Mouse (Mus musculus) left cerebral cortex, adult 8-10 months (tissue): Measurements from ENCODE around the gene Srl. TPM values are rescaled to one million over a fixed set of nuclear protein-coding genes. Genes with fewer than 3 reads are reported as not detected.
A peak's percentile ranks its signal among the peaks of the same experiment; 100 is the strongest.
"Not testable (repeated sequence)": the region's sequence is repeated elsewhere in the genome, so short reads cannot be mapped to it uniquely, and the experiment has no call there.

ENCODE experiments used
- DNase-seq, 2 experiments: peaks; one replicate each; pipeline ENCODE4 v3.0.0; 2022; ENCODE audit warnings: low spot score in 2 of 2
- total RNA-seq, 4 experiments: library from RNA; stranded (reverse); gene quantifications; 2 replicates each; pipeline ENCODE4 v1.2.4; 2022

Srl gene
- total RNA-seq, 4 experiments from 2014 or later = 3.6 to 7.4 (median 5.1) TPM

DNA sequence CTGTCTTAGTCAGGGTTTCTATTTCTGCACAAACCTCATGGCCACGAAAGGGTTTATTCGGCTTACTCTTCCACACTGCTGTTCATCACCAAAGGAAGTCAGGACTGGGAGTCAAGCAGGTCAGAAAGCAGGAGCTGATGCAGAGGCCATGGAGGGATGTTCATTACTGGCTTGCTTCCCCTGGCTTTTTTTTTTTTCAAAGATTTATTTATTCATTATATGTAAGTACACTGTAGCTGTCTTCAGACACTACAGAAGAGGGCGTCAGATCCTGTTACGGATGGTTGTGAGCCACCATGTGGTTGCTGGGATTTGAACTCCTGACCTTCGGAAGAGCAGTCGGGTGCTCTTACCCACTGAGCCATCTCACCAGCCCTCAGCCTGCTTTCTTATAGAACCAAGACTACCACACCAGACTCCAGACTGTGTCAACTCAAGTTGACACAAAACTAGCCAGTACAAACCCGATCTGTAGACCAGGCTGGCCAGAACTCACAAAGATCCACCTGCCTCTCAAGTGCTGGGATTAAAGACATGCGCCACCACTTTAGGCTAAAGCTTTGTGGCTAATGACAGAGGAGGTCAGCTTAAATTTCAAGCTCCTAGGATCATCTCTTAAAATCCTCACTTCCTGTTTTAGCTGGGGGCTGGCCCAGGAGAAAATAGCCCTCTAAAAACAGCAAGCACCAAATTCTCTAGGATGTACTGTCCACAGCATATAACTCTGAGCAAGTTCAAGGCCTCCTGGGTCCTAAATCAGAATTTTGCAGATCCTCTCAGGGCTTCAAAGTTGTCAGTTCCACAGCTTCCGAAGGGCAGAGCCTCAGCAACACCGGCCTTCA lies 67.4 kb downstream of the Srl start:
- not testable (repeated sequence) for DNase-seq

DNA sequence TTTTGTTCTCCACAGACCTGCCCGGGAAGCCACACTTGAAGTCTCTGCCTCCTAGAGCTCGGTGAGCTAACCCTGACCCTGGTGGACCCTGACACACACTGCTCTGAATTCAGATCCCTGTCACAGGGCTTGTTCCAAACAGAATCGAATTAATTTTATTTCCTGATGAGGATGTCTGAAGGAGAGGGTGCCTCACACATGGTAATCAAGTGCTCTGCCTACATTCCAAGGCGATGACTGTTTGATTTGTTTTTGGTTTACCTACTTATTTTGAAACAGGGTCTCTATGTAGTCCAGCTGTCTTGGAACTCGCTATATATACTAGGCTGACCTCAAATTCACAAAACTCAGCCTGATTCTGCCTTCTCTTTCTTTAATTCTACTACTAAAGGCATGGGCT lies 68.4 kb downstream of the Srl start:
- DNase-seq = no peak

DNA sequence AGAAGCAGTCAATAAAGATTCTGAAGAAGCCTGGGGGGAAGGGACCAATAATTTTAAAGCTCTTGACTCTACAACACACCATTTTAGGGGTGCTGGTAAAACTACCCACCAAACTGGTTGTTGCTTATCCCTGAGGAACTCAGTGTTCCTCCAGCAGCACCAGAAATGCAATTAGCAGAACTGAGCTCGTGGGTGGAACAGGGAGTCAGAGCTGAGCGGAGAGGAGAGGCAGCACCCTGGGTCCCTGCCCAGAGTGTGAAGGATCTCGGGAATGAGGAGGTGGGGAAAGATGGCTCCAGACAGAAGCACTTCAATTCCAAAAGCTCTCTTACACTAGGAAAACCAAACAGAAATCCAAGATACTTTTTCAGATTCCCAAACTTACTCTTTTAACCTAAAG lies 68.9 kb downstream of the Srl start:
- DNase-seq = peak; percentile 50 to 82

DNA sequence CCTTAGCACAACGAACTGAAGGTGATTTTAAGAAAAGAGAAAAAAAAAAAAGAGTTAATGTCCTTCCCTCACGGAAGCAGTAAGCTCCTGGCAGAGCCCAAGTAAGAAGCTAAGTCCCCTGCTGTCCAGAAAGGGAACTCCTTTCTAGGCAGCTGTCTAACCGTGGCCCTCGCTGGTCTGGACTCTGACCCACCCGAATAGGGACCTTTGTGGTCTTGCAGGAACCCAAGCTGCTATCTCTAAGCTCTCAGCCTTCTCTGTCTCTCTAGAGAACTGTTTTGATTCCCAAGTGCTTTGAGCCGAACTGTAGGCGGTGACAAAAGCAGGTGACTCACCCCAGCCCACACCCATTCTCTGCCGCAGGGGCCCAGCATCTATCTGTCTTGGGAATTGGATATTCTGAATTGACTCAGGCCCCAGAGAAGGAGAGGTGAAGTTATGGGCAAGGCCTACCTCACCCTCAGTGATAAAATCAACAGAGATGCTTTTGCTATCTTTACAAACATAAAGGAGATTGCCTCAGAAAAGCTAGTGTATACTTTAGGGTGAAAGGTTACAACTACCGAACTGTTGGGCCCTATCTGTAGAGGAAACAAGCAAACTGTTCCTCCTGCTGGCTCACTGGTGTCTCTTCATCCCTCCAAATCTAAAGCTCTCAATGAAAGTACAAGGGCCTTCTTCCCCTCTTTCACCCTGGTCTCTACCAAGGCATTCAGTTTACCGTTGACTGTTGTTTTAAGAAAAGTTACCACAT lies 71.8 kb downstream of the Srl start:
- peak; percentile 31 to 67 for DNase-seq

DNA sequence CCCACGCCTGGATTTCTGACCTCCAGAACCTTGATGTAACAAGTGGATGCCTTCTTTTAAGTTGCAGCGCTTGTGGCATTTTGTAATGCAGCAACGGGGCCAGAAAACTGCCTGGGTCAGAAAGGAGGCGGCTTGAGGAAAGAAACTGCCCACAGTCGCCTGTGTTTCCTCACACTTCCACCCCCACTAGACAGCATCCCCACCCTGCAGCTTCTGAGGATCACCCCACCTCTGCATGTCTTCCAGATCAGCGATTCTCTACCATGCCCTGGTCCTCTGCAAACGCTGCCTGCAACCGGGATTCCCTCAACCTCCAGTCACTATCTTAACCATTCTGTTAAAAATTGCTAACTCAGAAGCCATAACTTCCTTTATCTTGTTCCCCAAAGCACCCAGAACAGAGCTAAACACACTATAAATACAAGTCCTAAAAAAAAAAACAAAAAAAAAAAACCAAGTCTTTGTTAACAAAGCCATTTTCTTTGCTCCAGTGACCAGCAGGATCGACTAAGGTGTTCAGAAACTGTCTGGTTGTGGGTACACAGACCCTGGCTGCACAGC lies 77.0 kb downstream of the Srl start:
- DNase-seq = no peak

DNA sequence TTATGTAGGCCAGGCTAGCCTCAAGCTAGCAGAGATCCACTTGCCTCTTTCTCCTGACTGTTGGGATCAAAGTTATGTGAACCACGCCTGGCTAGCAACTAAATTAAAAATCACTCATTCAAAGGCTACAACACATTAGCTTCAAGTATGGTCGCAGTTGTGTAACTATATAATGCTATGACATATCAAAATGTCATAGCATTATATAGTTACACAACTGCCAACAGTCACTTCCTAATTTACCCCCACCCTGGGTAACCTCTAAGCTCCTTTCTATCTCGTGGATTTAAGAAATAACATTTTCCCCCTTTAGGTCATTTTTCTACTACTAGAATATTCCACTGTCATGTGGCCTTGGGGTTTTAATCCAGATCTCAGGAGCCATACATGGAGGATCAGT lies 83.7 kb downstream of the Srl start:
- DNase-seq = no peak

DNA sequence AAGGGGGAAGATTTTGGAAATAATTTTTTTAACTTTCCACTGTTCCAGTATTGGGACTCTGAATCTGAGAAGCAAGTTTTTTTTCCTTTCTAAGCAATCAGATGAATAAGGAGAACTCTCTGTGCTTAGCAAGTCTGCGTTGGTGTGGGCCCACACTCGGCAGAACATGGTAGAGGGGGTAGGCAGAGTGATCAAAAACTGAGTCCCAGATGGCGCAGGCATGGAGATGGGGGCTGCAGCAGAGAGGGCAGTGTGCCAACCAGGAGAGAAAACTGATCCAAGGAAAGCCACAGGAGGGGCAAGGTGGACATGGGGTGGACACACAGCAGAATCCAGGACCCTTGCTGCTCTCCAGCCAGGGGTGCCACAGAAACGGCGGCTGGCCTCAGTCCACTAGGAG lies 85.2 kb downstream of the Srl start:
- peak; percentile 38 to 84 for DNase-seq

DNA sequence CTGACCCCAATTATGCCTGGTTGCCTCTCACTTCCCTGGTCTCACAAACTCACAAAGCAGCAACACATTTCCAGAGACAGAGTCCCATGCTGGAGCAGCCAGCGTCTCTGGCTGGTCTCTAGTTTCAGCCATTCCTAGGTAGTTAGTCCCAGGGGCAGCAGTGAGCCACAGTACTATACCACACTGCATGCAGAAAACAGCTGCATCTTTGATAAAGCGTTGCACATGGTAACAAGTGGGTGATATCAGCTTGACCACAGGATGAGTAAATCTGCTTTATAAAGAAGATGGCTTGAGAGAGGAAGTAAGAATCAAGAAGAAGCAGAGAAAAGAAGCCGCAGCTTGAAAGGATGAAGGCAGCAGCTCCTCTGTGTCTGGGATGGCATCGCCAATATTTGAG lies 85.9 kb downstream of the Srl start:
- no peak for DNase-seq

DNA sequence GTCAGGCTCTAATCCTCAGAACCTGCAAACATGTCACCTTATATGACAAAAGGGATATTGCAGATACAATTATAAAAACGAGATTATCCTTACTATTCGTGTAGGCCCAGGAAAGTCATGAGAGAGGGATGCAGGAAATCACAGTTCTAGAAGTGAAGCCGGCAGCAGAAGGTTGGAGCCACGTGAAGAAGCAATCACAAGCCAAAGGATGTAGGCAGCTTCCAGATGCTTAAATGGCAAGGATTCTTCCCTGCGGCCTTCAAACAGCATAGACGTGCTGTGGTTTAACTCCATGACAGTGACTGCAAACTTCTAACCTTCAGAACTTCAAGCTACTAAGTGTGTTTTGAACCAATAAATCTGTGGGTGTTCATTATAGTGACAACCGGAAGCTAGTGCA lies 87.1 kb downstream of the Srl start:
- peak in 1 of 2 experiments; percentile 66 for DNase-seq

DNA sequence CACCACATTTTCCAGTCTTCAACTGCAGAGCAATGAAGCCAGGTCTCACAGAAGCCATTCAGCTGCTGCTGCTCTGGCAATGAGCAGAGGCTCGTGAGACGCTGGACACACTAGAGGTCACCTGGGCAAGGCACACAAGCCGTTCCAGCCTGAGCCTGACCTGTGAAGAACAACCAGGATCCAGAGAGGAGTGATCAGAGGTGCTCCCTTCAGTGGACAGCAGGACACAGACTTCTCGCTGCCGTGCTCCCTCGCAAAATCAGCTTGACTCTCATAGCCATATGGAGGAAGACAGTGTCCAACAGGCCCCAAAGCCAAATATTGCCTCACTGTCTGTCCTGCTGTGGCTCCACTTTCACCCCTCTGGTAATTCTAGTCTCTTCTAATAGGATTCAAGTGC lies 92.2 kb downstream of the Srl start:
- DNase-seq = no peak

DNA sequence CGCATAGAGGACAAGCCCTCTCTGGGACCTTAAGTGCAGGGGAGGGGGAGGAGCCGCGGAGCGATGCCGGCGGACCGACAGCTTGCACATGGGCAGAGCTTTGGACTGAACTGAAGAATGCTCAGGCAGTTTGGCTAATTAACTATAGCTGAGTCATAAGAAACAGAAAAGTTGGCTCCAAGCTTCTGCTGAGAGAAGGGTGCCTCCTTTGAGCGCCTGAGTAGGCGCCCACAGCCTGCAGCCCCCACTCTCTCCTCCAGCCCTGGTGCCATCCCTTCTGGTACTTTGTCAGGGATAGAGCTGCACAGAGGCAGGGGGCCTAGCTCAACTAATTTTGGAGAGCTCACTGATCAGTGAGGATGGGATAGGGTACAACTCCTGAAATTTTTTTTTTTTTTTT lies 93.4 kb downstream of the Srl start:
- peak in 1 of 2 experiments; percentile 82 for DNase-seq

DNA sequence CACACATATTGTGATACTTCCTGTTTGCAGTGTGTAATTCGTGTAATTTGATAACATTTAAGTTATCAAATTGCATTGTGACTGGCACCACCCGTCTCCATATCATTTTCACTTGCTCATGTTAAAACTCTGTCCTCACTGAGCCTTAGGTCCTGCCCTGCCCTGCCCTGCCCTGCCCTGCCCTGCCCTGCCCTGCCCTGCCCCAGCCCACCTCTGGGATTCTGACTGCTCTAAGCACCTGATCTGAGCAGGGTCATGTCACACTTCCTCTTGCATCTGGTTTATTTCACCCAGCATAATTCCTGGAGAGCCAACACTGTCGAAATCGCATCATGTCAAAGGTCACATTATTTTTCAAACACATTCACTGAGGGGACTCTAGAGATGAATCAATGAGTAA lies 95.2 kb downstream of the Srl start:
- DNase-seq = no peak

DNA sequence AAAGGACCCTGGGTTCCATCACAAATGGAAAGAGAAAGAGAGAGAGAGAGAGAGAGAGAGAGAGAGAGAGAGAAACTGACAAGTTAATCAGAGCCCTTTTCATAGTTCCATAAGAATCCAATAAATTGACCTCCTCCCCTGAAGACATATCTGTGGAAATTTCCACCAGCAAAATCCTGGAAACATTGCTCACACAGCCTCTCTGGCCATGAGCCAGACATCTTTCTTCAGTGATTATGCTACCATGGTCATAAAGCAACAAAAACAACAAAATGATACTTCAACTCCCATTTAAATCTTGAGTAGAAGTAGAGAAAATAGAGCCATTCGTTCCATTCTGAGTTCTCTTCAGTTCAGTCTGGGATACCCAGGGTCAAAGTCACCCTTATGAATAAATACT lies 97.2 kb downstream of the Srl start:
- no peak for DNase-seq

DNA sequence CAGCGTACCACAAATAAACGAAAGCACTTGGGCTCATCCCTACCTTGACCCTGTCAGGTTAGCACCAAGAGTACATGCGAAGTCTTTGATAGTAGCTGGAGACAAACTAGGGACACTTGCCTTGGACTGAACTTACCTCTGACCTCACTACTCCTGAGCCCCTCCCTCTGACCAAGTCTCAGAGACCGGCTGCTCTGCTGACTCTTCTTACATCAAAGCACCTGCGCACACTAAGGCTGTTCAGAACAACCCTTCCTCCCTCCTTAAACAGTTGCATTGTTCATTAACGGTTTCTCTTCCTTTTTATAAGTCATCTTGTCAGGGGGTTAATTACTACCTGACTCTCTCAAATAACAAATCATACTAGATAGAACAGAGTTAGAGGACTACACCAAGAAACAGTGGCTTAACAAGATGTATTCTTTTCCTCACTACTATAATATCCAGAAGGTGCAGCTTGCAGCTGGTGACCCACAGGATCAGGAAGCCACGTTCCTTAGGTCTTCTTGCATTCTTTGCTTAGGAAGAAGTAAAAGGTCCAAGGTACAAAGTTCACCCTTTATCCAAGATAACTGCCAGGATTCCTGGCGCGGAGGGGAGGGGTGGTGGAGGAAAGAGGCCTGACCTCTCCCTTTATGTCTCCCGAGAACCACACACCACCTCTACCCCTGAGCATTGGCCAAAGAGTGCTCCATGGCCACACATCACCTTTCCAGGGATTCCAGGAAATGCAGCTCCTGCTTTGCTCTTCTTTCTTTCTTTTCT lies 102.1 kb downstream of the Srl start:
- DNase-seq = no peak

DNA sequence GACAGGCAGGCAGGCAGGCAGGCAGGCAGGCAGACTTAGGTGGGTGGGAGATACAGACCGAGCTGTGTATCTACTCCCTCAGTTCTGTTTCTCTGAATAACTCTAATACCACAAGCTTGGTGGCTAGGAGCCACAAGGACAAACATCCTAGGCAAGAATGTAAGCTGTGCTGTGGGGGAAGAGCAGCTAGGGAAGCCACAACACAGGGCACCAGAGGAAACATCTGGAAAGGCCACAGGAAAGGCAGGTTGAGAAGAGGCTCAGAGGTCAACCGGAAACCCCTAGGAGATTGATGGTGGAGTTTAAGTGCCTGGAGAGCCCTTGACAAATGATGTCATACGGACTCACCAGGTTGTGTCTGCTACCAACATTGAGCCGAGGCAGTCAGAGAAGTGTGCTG lies 104.9 kb downstream of the Srl start:
- DNase-seq = no peak

DNA sequence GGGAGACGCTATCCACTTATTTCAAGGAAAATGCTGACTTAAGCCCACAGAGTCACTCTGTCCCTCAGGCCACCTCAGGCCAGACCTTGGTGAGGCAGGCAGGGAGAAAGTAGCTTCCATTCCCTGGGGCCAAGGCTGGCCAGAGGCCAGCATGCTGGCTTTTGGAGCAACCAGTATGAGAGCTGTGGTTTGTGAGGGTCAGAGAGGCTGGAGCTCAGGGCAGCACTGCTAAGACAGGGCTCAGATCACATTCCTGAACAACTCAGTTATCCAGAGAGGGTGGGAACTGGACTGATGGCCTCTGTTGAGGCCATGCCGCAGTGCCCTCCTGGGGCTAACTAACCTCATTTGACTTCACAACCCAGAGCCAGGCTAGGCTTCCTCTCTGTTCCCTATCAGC lies 106.2 kb downstream of the Srl start:
- no peak for DNase-seq

DNA sequence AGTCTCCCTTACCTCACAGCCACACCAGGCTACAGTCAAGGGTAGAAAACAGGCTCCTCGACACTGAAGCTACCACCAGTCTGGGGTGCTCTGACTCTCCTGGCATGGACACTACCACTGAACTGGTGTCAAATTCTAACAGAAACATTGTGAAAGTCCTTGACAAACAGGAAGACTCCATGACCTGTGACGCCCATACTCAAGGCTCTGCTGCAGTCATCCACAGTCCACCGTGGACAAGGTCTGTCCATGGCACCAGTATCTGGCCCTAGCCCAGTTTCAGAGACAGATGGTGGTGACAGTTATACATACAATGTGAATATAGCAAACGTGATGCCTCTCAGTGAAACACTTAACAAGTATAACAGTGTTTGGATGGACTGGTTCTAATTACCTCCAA lies 109.8 kb downstream of the Srl start:
- no peak for DNase-seq

DNA sequence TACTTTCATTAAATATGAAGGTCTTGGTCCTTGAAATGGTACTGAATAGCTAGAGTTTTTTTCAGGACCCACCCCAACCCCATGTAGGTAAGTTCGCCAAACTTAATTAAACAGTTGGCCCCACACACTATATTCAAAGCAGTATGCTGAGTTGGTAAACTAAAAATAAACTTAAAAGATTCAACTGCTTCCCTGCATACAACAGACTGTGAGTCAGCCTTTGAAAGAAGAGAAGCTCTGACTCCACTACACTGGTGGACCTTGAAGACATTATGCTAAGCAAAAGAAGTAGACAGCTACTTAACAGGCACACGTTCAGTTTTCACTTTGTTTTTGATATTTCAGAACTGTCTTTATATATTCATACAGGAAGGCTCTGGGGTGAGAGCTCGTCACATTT lies 110.6 kb downstream of the Srl start:
- DNase-seq = no peak

DNA sequence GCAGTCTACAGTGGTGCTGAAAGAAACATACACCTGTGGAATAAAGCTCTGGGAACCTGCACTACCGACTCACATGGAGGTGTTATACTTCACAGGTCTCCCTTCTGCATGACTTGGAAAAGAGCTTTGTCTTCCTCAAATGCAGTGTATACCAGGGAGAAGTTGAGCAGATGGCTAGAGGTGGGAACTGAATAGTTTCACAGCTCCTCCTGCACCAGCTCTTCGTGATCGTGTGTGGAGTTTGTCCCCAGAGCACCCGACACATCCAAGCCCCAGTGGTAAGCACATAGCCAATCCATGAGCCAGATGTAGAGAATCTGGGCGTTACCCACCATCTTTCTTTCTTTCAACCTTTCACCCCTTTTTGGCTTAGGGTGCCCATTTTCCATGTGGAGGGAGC lies 111.4 kb downstream of the Srl start:
- peak in 1 of 2 experiments; percentile 68 for DNase-seq
